Comparison of ENCODE assay signal across 10 mouse cellular contexts in genomic region chr19:16491497-16491896, GRCm38 (mm10). TPM values are rescaled to one million over a fixed set of nuclear protein-coding genes. Genes with fewer than 3 reads are reported as not detected.
DNase-seq lines count a peak whose midpoint lies in the region; ATAC-seq and TF ChIP-seq lines count a peak whose summit lies in the region.
"Had no signal": no experiment of that assay in that cellular context is flagged by ENCODE, and none has a peak within 500 bp of the region (broad histone marks: within the 10 kb centered on the region; RNA-seq: fewer than 3 reads in every experiment).

No protein-coding gene starts in this region.

- no peak for TF ChIP-seq POLR2A in liver, adult 2 months (IDR thresholded peaks at IDR 0.05; ENCODE audit: extremely low read depth, insufficient read depth, low read length)

- H3K27me3 ChIP-seq in liver, adult 2 months (ENCODE audit: control insufficient read depth, insufficient read depth, low read length) = no peaks in the 10 kb centered on the region
- no peaks in the 10 kb centered on the region for H3K27me3 ChIP-seq in liver, embryonic 12.5 days (replicated peaks)
- H3K27me3 ChIP-seq in limb, embryonic 15.5 days = no peaks in the 10 kb centered on the region
- no peaks in the 10 kb centered on the region for H3K27me3 ChIP-seq in stomach, postnatal 0 days (ENCODE audit: control insufficient read depth, insufficient read depth, low read length)

- TF ChIP-seq CTCF in liver, adult 2 months (IDR thresholded peaks at IDR 0.05; ENCODE audit: low read depth, low read length) = no peak
- TF ChIP-seq CTCF in stomach, postnatal 0 days (IDR thresholded peaks at IDR 0.05; ENCODE audit: low read depth) = no peak

- TF ChIP-seq EP300 in stomach, postnatal 0 days (optimal IDR thresholded peaks at IDR 0.05) = no peak

- no peak overlapping the region for H3K27ac ChIP-seq in liver, adult 2 months (replicated peaks; ENCODE audit: insufficient read depth, low read depth, low read length)
- no peak overlapping the region for H3K27ac ChIP-seq in liver, embryonic 12.5 days
- 0 out of 2 replicates have a peak overlapping the region, but pooled peaks have one; percentile 30 for H3K27ac ChIP-seq in limb, embryonic 15.5 days
- no peak overlapping the region for H3K27ac ChIP-seq in stomach, postnatal 0 days (replicated peaks)
- H3K27ac ChIP-seq: left cerebral cortex, adult 2 months had no signal

- WGBS in liver, adult 2 months = 35% methylated on average over 7 of the region's 7 CpGs
- WGBS in liver, embryonic 12.5 days (ENCODE audit: insufficient replicate concordance) = 69% methylated on average over 7 of the region's 7 CpGs
- 27% methylated on average over 7 of the region's 7 CpGs for WGBS in limb, embryonic 15.5 days
- 38% methylated on average over 7 of the region's 7 CpGs for WGBS in stomach, postnatal 0 days

- H3K9me3 ChIP-seq in liver, embryonic 12.5 days (replicated peaks) = no peaks in the 10 kb centered on the region
- no peaks in the 10 kb centered on the region for H3K9me3 ChIP-seq in limb, embryonic 15.5 days
- no peaks in the 10 kb centered on the region for H3K9me3 ChIP-seq in stomach, postnatal 0 days (ENCODE audit: control insufficient read depth, low read length)

- H3K4me1 ChIP-seq in liver, adult 2 months (ENCODE audit: control insufficient read depth, insufficient read depth, low read length) = peaks cover 6% of the 10 kb centered on the region
- peaks cover 41% of the 10 kb centered on the region for H3K4me1 ChIP-seq in liver, embryonic 12.5 days
- peaks cover 13% of the 10 kb centered on the region for H3K4me1 ChIP-seq in limb, embryonic 15.5 days
- H3K4me1 ChIP-seq in stomach, postnatal 0 days (replicated peaks; ENCODE audit: control insufficient read depth, insufficient read depth) = no peaks in the 10 kb centered on the region

- H3K4me3 ChIP-seq in liver, adult 2 months (ENCODE audit: insufficient read depth, low read depth, low read length) = no peak overlapping the region
- H3K4me3 ChIP-seq in liver, embryonic 12.5 days = no peak overlapping the region
- H3K4me3 ChIP-seq in limb, embryonic 15.5 days = no peak overlapping the region
- H3K4me3 ChIP-seq in stomach, postnatal 0 days (ENCODE audit: low read depth, low read length) = no peak overlapping the region
- H3K4me3 ChIP-seq: left cerebral cortex, adult 2 months had no signal

- ATAC-seq in liver, embryonic 12.5 days = no peak
- ATAC-seq in limb, embryonic 15.5 days (ENCODE audit: insufficient number of reproducible peaks, low FRiP score, low TSS enrichment, low read depth) = no peak
- no peak for ATAC-seq in stomach, postnatal 0 days (ENCODE audit: low FRiP score, low TSS enrichment)

- H3K4me2 ChIP-seq in liver, embryonic 12.5 days = no peak overlapping the region
- H3K4me2 ChIP-seq in limb, embryonic 15.5 days = no peak overlapping the region
- no peak overlapping the region for H3K4me2 ChIP-seq in stomach, postnatal 0 days (replicated peaks; ENCODE audit: low read depth)

- no peaks in the 10 kb centered on the region for H3K36me3 ChIP-seq in liver, adult 2 months (ENCODE audit: control insufficient read depth, insufficient read depth, low read length)
- H3K36me3 ChIP-seq in liver, embryonic 12.5 days = no peaks in the 10 kb centered on the region
- H3K36me3 ChIP-seq in limb, embryonic 15.5 days = no peaks in the 10 kb centered on the region
- H3K36me3 ChIP-seq in stomach, postnatal 0 days (ENCODE audit: control insufficient read depth, insufficient read depth, low read length) = no peaks in the 10 kb centered on the region

- peak; percentile 75 for DNase-seq in liver, adult 2 months (ENCODE audit: extremely low read depth, low read depth, low spot score)
- DNase-seq in WW6 (ENCODE audit: low read depth, low spot score) = peak; percentile 13
- peak; percentile 55 for DNase-seq in fibroblast of lung, adult 2 months (ENCODE audit: low read depth)
- DNase-seq in urinary bladder, postnatal 36 days (ENCODE audit: low spot score in 2 of 2) = no peak
- DNase-seq in ovary, postnatal 14 days (ENCODE audit: low spot score) = no peak
- DNase-seq in stomach, postnatal 0 days (ENCODE audit: low spot score) = no peak
- DNase-seq: cerebellum, adult 9-11 months had no signal

- no peak overlapping the region for H3K9ac ChIP-seq in liver, adult 2 months (ENCODE audit: low read depth, low read length)
- no peak overlapping the region for H3K9ac ChIP-seq in liver, embryonic 12.5 days
- no peak overlapping the region for H3K9ac ChIP-seq in limb, embryonic 15.5 days
- H3K9ac ChIP-seq in stomach, postnatal 0 days (ENCODE audit: low read length) = no peak overlapping the region

- H3K79me2 ChIP-seq in liver, adult 2 months (ENCODE audit: control insufficient read depth, insufficient read depth, low read length) = no peaks in the 10 kb centered on the region

RNA-seq across cellular contexts. Expression of gene Gna14, which starts 55.9 kb away (rescaled TPM):
- total RNA-seq in liver, adult 2 months (2014; rRNA removed) = 1.3 and 2.7 TPM in 2 replicates
- 1.7 and 1.9 TPM in 2 replicates for polyA plus RNA-seq in liver, adult 2 months (2012; rRNA removed)
- polyA plus RNA-seq in liver, embryonic 12.5 days (2016; fragmentation: Nextera tagmentation; extraction: Ambion mirVana) = 1.6 and 1.7 TPM in 2 replicates
- 5.2 and 7.2 TPM in 2 replicates for polyA plus RNA-seq in limb, embryonic 15.5 days (2015; fragmentation: Nextera tagmentation; extraction: Ambion mirVana)
- 9.0 and 11.7 TPM in 2 replicates for polyA plus RNA-seq in stomach, postnatal 0 days (2015; fragmentation: Nextera tagmentation; extraction: Ambion mirVana)

Comparison
In these comparisons a context has a peak if more than half of its experiments do, and no peak if none do; other contexts are left out.
1. DNase-seq: peak in liver, adult 2 months (single experiment), WW6 (single experiment) and fibroblast of lung, adult 2 months (single experiment); none in urinary bladder, postnatal 36 days (0 of 2), ovary, postnatal 14 days (single experiment) and stomach, postnatal 0 days (single experiment).